In genomic region chr14:47844366-47844765, GRCm38 (mm10) we compare ENCODE assay signal across 25 mouse cellular contexts.
"Had no signal": no experiment of that assay in that cellular context is flagged by ENCODE, and none has a peak within 500 bp of the region (broad histone marks: within the 10 kb centered on the region; RNA-seq: fewer than 3 reads in every experiment).

No protein-coding gene starts in this region.

- H3K9me3 ChIP-seq: heart, embryonic 13.5 days; heart, embryonic 15.5 days; hindbrain, embryonic 10.5 days; hindbrain, embryonic 12.5 days; intestine, embryonic 15.5 days; limb, embryonic 10.5 days; limb, embryonic 12.5 days had no signal

- DNase-seq: gastrocnemius, adult 2 months; gastrocnemius, postnatal 10 days; gastrocnemius, postnatal 25 days; heart, adult 2 months; heart, postnatal 4 days; kidney, adult 18-20 months; kidney, adult 8-10 months; kidney, postnatal 10 days; kidney, postnatal 25 days; kidney, postnatal 4 days; liver had no signal

- H3K4me3 ChIP-seq: gastrocnemius, adult 2 months; heart, adult 2 months; heart, embryonic 13.5 days; heart, embryonic 15.5 days; hindbrain, embryonic 10.5 days; hindbrain, embryonic 12.5 days; intestine, embryonic 15.5 days; layer of hippocampus, adult 2 months; left cerebral cortex, adult 2 months; limb, embryonic 10.5 days; limb, embryonic 12.5 days had no signal

- H3K36me3 ChIP-seq: heart, embryonic 13.5 days; heart, embryonic 15.5 days; hindbrain, embryonic 10.5 days; hindbrain, embryonic 12.5 days; intestine, embryonic 15.5 days; limb, embryonic 10.5 days; limb, embryonic 12.5 days had no signal

- ATAC-seq: hindbrain, embryonic 16.5 days; inflammation-experienced regulatory T-cells, adult 6 months; intestine, embryonic 15.5 days; intestine, postnatal 0 days had no signal

- H3K9ac ChIP-seq: heart, embryonic 13.5 days; heart, embryonic 15.5 days; hindbrain, embryonic 12.5 days; hindbrain, embryonic 14.5 days; intestine, embryonic 15.5 days; limb, embryonic 12.5 days had no signal

- H3K4me1 ChIP-seq: heart, embryonic 13.5 days; heart, embryonic 15.5 days had no signal

- H3K4me2 ChIP-seq: heart, embryonic 11.5 days; heart, embryonic 13.5 days; heart, embryonic 15.5 days; hindbrain, embryonic 12.5 days; hindbrain, embryonic 14.5 days; intestine, embryonic 15.5 days; limb, embryonic 12.5 days had no signal

- H3K27ac ChIP-seq: gastrocnemius, adult 2 months; heart, adult 2 months; heart, embryonic 13.5 days; heart, embryonic 15.5 days; hindbrain, embryonic 10.5 days; hindbrain, embryonic 12.5 days; hindbrain, embryonic 14.5 days; intestine, embryonic 15.5 days; layer of hippocampus, adult 2 months; left cerebral cortex, adult 2 months; limb, embryonic 10.5 days; limb, embryonic 12.5 days had no signal

- H3K27me3 ChIP-seq: heart, embryonic 13.5 days; heart, embryonic 15.5 days; hindbrain, embryonic 12.5 days; intestine, embryonic 15.5 days; limb, embryonic 12.5 days had no signal
